Mouse (Mus musculus) adrenal gland, postnatal 25 days (tissue): ENCODE measurements around the gene Ackr4. TPM values are rescaled to one million over a fixed set of nuclear protein-coding genes. Genes with fewer than 3 reads are reported as not detected.

Source experiments
- DNase-seq: peaks from one replicate; pipeline ENCODE4 v3.0.0; 2021; ENCODE audit warnings: mixed read lengths
- long read RNA-seq: library from polyadenylated mRNA; stranded (forward); transcript quantifications from one replicate; pipeline ENCODE4 v2.0.0, GENCODE M21; 2021
- total RNA-seq: library from RNA; stranded (reverse); gene quantifications from 2 replicates; pipeline ENCODE4 v1.2.3, GENCODE M21; 2021

Gene Ackr4
- 0.18 TPM in 1 of 2 replicates, not detected in the other for total RNA-seq
- long read RNA-seq, partial matches to known transcripts, result 0 of 3 reads
- long read RNA-seq, other reads (novel, unspliced or antisense), result 3 of 3 reads

DNA sequence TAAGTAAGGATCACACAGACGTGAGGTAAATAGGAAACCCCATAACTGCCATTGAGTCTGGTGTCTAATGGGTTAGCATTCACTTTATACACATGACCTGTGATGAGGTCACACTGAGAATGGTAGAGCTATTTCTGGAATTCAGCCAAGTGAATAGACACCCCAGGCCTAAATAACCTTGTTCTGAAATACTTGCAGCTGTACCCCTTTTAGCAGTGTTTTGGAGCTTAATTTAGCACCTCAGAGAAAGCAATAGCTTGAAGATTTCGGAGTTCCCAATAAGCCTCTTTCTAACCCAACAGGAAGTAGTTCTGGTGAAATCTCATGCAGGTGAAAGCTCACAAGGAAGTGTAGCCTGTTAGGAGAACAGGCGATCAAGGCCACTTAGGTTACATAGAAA, at the start of gene Ackr4:
Gene Ackr4, minus strand, starts transcription at position 101 of the 400 bp plus-strand sequence.
- no peak for DNase-seq

DNA sequence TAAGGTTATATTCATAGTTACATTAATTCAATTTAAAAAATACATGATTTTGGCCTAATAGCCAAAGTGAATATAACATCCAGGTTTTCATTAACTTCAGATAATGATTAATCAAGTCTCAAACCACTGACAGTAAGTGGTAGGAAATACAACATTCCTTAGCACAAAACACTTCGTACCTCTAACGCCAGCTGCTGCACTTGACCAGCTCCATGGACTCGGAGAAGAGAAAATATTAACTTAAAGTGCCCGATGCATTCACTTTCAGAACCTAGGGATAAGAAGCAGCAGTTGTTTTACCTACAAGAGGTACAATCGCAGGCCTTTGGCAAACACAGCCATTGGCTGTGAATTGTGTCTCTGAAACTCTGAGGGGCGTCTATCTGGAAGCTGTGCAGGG, 45.6 kb upstream of the Ackr4 start:
- no peak for DNase-seq

DNA sequence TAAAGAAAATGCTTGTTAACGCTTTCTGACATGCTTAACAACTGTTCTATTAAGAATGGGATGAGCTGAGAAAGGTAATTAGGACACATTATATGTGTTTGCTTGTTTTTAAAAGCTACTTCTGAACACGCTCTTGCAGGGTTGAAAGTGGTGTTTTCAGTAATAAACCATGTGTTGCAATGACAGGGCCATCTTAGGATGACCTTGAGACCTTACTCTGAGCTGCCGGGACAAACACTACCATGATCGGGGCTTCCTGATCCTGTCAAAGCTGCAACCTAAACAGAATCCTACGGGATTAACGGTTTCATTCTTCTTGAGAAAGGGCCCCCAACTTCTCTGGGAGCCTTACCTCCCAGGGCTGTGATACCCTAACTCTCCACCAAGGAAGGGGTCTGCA, 44.9 kb upstream of the Ackr4 start:
- DNase-seq, result no peak

DNA sequence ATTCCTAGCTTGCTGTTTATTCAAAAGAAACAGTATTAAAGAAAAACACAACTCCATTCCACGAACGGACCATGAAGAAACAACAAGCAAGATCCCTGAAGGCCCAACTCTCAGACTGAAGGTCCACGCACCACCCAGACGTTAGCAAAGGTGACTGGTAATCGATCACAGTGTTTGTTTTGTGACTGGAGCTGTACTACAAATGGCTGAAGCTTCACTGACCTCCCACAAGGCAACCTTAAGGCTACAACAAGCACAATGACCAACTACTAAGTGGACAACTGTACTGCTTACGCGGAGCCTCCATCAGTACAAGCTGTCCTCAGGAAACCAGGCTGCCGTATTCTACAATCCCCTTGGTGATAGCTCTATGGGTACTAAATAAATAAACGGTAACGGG, 43.3 kb upstream of the Ackr4 start:
- no peak for DNase-seq

DNA sequence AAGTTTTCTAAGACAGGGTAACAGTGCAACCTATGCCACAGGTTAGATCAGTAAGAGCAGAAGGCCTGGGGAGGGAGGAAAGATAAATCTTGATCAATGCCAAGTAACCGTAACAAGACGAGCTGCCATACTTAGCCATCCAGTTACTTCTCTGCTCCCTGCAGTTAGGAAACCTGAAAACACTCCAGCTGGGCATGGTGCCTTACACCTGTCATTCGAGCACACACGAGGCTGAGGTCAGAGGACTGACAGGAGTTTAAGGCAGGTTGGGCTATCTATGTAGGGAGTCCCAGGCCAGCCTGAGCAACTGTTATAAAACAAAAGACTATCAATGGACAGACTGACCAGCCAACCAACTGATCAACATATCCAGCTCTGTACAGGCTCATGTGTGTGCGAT, 39.2 kb upstream of the Ackr4 start:
- no peak for DNase-seq

DNA sequence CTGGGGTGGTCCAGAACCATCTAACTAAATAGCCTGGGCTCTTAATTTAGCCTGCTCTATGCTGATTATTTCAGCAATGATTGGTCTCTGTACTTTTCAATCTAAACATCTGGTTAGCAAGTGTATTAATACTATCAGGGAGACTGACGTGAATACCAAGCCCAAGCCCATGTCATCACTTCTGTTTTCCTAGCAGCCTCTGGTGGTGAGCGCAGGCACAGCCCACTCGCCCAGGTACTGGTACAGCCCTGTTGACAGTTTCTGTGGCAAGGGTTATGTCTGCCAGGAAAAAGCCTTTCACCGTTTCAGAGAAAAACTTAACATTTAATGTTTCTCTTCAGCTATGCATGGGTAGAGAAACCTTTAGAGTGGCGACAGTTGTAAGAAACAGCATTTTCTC, 37.5 kb upstream of the Ackr4 start:
- DNase-seq, result no peak

DNA sequence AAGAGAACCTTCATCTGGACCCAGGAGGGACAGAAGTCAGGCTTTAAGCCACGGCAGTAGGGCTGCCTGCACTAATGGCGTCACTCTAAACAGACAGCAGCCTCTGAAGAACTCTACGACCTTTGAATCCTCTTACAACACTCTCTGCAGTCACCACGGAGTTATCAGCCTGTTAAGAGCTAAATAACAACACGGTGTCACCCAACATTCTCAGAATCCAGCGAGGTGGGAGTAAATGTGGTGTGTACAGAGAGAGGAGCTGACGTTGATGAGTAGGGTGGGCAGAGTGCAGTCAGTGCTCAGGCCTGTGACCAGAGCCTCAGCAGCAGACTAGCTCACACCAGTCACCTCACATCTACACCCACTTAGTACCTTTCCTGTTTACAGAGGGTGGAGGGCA, 34.4 kb upstream of the Ackr4 start:
- DNase-seq, result no peak

DNA sequence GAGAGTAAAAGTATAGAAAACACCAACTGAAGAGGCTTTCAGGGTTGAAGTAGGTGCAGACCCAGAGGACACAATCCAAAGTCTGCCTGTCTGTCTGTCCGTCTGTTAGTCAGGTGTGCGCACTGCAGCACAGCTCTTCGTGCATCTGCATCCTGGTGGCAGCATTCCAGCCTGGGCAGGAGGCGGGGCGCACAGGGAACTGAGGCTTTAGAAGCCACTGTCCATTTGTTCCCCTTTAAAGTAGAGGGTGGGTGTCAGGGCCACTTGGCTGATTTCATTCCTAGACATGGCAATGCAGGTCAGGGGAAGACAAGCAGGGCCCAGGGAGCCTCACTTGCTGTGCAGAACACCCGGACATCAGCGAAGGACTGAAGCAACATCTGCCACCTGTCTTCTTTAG, 30.6 kb upstream of the Ackr4 start:
- no peak for DNase-seq

DNA sequence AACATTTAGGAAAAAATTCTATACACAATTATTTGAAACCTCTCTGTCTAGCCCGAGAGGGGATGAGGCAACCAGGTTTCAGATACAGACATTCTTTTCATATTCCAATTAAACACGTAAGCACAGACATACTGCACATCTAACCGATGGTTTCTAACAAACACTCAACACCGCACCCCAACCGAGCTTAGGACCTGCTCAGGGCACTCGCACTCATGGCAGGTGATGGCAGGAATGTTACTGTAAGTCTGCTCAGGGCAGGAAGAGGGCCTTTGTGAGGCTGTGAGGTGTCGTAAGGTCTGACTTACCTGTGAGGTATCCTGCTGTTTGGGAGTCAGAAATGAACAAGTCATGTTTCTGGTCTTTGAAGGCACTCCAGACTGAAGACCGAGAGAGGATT, 29.8 kb upstream of the Ackr4 start:
- DNase-seq, result no peak

DNA sequence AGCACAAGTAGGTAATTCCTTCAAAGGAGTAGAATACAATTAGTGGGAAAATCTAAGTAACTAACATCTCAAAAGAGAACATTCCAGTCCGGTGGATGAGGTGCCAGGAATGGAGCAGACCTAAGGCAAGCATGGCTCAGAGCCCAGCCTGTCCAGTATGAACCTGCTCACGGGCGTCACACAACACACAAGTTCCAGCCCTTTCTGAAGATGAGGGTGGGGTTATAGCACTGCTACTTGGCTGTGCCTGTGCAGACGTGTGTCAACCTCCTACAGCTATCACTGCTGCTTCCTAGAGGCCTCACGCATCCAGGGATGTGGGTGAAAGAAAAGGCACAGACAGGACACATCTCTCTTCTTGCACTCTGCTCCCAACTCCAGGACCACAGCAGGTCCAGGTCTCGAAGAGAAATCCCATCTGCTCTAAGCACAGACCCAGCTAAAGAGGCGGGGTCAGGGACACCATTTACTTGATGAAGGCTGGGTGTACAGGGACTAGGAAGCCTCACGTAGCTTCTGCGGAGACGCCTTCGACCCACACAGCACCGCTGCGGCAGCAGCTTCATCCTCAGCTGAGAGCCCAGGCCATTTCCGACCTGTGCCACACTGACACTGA, 28.5 kb upstream of the Ackr4 start:
- no peak for DNase-seq

DNA sequence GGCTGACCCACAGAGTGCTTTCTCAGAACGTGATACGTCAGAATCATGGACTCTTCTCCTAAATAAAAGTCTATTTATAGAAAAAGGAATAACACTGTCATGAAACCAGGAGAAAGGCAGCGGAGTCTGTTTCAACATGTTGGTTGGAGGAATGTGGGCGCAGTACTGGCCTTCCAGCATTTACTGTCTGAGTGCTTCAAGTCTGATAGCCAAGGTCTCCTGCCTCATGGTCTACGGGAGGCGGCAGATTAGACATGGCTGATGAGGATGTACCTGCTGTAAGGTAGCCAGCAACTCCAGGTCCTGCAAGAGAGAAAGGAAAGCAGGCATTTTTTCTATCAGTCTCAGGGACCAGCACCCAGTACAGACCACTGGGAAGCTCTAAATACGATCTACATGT, 25.4 kb upstream of the Ackr4 start:
- no peak for DNase-seq

DNA sequence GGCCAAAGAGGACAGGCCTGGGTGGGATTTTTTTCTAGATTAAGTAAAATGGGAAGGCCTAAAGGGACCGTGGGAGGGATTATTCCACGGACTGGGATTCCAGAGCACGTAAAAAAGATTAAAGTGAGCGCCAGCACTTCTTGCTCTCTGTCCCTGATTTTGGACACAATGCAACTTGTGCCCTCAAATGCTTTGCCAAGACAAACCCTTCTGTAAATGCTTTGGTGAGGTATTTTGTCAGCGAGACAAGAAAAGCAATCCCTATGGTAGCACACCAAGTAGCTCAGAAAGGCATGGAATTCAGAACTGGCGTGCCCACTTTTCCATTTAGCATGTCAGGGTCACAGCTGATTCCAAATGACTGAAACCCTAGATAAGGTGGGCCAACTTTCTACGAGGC, 22.2 kb upstream of the Ackr4 start:
- no peak for DNase-seq

DNA sequence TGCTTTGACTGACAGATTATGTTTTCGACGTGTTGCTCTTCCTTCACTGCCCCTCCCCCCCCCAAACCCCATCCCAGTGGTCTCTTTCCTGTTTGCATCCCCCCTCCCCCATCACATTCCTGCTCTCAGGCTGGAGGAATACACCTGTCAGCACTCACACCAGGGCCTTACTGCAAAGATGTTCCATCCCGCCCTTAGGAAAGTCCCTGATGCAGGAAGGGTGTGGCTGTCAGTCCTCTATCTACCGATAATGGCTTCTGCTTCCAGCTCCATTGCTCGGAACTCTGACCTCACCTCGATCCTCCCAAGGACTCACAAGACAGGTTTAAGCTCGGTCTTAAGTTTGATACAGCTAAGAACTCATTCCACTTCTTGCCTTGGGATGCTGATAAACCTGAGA, 19.9 kb upstream of the Ackr4 start:
- no peak for DNase-seq

DNA sequence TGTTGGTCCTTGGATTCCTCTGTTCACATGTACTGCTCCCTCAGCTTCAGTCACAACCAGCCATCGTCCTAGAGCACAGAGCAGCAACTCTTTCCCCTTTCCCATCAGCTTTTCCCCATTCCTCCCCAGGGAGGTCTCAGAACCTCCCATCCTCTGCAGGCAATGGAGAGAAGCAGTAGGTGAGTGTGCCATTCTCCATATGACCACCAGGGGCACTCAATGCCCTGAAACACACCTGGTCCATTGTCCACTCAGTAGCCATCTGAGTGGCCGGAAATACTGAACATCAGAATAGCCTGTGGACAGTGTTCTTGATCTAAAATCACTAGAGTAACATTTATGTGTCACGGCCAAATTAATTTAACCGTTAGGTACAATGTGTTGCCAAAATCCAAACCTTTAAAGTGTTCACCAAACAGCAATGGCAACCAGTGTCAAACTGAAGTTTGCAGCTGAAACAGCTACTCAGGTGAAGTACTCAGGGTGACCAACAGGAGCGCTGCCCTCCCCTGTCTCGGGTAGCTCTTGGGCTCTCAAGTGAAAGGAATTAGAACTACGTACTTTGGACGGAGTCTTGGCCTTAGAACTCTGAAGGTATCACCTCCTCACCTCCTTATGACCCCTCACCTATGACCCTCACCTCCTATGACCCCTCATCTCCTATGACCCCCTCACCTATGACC, 17.7 kb upstream of the Ackr4 start:
- DNase-seq, result no peak

DNA sequence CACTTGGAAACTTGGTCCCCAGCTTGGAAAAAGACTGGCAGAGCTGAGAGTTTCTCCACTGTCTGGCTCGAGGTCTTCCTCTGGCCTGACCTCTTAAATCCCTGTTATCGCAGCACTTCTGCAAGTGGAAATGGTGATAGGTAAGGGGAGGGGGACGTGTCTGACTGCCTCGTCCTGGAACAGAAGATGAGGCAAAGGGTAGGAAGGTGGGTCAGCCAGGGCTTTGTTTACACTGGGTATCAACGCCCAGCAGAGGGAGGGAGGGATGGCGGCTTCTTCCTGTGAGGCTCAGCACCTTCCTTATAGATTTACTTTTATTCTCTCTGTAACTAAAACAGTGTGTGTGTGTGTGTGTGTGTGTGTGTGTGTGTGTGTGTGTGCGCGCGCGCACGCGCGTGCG, 16.1 kb upstream of the Ackr4 start:
- DNase-seq, result no peak

DNA sequence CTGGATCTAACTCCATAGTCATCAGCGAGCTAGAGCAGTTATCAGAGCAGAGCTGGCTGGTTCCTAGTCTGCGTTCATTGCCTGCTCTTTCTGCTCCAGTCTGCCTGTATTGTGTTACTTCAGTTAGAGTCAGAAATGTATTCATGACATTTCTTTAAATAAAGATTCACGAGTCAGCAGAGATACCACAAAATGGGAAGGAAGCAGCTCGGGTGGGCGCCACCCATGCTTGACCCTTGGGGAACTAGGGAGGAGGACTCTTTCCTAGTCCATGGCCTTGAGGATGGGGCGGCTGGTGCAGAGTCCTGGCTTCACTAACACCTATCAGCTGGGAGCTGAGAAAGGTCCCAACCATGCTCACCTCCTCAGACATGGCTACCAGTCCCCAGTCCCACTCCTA, 13.6 kb upstream of the Ackr4 start:
- DNase-seq, result no peak

DNA sequence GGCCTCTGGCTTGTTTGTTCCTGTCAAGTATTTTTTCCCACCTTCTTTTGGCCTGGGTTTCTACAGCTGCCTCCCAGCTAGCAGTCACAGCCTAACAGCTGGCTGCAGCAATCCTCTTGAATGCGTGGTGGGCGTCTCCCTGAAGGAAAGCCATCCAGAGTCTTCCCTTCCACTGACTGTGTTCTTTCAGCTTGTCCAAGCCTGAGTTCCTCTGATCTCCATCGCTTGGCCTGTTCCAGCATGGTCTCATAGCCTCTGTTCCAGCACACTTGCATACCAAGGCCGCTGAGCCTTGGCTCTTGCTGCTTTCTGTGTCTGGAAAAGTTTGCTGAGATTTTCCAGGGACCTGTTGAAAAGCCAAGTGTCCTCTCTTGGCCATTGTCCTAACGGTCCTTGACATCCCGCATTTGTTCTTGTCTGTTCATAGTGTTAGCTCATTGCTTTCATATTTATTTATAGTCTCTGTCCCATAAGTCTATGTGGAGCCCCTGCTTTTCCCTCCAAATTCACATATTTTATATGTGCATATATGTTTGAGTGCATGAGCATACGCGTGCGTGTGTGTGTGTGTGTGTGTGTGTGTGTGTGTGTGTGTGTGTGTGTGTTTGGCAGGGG, 3.5 kb upstream of the Ackr4 start:
- DNase-seq, result no peak

DNA sequence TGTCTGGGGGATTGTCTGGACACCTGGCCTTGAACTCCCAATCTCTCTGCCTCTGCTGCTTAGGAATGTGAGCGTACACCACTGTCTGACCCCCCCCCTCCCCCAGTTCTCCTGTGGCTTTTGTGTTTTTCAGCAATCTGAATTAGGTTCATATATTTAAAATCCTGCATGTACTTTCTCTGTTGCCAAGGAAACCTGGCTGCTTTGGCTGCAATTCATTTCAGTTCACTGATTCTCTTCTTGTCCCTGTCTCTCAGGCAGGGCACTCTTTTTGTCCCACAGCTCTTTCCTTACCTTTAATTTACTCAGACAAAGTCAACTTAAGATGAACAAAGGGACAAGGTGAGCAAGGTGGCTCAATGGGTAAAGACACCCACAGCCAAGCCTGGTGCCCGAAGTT, 1.4 kb upstream of the Ackr4 start:
- DNase-seq, result no peak

DNA sequence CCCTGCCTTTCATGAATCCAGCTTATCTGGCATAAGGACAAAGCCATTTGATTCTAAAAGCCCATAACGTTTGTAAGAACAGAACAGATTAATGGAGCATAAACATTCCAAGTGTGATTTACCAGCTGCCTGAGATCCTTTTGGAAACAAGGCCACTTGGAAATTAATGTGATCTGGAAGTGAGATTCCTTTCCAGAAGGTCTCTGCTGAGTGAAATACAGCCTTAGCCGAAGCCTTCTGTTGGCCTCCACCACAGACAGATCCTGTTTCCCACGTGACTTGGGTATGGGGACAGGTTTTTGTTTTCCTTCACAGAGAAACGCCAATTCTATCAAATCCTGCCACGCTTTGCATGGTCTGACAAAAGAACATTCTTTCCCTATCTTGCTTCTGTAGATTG, 3.1 kb downstream of the Ackr4 start:
- no peak for DNase-seq

DNA sequence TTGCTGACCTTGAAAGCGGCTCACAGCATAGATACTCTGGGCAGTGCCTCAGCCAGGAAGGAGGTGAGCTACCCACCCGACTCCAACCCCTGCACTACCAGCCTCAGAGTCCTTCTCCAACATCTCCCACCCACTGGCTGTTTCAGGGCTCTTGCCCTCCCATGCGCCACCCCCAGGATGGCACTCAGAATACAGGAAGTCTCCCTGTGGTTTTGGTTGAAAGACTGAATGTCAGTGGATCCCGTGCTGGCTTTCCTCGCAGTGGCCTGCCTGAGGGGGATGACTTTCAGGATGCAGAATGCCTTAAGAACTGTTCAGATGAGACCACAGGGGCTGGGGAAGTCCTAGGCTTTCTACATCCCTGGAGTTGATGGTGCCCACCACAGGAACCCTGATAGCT, 3.6 kb downstream of the Ackr4 start:
- DNase-seq, result no peak

DNA sequence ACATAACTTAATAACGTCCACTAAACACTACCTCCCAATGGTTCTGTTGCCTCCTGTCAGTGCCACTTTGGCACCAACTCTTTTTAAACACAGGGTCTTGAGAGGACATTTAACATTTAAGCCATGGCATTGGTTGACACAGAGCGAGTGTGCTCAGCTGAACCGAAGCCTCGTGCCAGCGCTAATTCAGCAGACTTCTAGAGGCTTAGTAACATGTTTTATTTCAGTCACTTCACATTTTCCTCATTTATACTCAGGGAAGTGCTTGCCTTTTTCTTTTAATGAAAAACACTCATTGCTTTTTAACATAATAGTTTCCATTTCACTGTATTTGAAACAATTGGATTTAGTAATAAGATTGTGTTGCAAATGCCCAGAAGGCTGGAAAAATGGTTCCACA, 17.6 kb downstream of the Ackr4 start:
- no peak for DNase-seq

DNA sequence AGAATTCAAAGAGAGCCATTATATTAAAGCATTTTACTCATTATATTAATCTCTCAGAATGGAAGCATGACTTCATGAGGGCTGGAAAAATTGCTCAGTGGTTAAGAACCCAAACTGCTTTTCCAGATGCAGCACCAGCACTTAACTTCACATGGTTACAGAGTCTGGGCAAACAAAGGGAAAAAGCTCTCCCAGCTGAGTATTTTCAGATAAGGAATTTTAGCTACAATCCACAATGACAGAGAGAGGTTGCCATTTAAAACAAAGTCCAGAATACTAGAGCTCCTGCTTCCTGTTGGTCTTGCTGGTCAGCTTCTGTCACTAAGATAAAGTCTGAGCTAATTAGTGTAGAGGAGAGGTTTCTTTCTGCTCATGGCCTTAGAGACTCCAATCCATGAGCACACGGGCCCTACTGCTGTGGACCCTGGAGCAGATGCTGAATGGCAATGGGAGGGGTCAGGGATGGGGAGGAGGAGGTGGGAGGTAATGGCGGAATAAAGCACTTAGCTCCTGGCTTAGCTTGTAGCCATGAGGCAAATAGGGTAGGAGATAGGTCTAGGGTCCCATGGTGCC, 18.1 kb downstream of the Ackr4 start:
- no peak for DNase-seq

DNA sequence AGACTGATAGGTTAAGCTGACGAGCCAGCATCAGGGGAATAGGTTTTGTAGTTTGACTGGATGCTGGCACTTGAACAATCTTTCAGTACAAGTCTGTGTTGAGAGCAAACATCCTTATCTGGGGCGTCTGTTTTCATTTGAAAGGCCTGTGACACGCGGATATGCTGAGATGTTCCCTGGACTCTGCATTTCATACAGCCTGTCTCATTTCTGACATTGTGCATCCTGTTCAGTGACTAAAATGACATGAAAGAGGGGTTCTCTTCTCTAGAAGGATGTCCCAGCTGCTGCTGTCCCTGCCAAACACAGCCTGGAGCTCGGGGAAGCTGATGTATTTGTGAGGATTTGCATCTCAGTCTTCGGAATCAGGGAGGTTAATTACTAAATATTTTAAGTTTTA, 19.3 kb downstream of the Ackr4 start:
- no peak for DNase-seq

DNA sequence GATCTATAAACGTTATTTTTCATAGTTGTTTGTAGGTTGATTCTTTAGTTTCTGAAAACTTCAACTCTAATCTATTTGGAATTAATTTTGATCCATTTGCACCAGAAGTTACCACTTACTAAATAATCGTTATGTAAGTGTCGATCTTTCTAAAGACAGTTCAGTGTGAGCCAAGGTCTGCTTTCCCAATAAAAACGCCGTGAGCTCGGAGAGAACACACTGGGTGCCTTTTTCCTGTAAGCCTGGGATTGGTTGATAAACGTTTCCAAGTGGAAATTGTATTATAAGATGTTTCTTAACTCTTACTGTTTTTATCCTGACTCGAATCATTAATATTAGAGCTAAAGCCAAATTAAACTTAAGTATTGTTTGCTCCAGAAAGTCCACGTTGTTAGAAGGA, 19.8 kb downstream of the Ackr4 start:
- DNase-seq, result no peak
